Mouse (Mus musculus) liver, embryonic 13.5 days (tissue): Measurements from ENCODE around the gene C1qtnf5. TPM values are rescaled to one million over a fixed set of nuclear protein-coding genes. Genes with fewer than 3 reads are reported as not detected.

Experiments used
- ATAC-seq: fragments of 200-750 bp; cut with Nextera tagmentation; 2 replicates; pipeline ENCODE4 v1.8.0; 2017; ENCODE audit warnings: low read depth, mild to moderate bottlenecking, moderate number of reproducible peaks, moderate library complexity
- DNase-seq: peaks from one replicate; pipeline ENCODE4 v3.0.0; 2022
- H3K27ac ChIP-seq: fragments of 300-500 bp; sonication (generic); 2 replicates; pipeline ENCODE4 v1.5.1; 2015; ENCODE audit warnings: moderate library complexity, mild to moderate bottlenecking, inconsistent platforms
- H3K27me3 ChIP-seq: fragments of 300-500 bp; sonication (generic); 2 replicates; pipeline ENCODE4 v1.6.1; 2015; ENCODE audit warnings: mild to moderate bottlenecking, inconsistent platforms
- H3K36me3 ChIP-seq: fragments of 300-500 bp; sonication (generic); 2 replicates; pipeline ENCODE4 v1.6.1; 2015; ENCODE audit warnings: mild to moderate bottlenecking, inconsistent platforms
- H3K4me1 ChIP-seq: fragments of 300-500 bp; sonication (generic); replicated peaks from 2 replicates; pipeline ENCODE4 v1.6.1; 2015; ENCODE audit warnings: inconsistent platforms
- H3K4me2 ChIP-seq: fragments of 300-500 bp; sonication (generic); 2 replicates; pipeline ENCODE4 v1.6.1; 2015; ENCODE audit warnings: inconsistent platforms, mild to moderate bottlenecking, moderate library complexity
- H3K4me3 ChIP-seq: fragments of 300-500 bp; sonication (generic); replicated peaks from 2 replicates; pipeline ENCODE4 v1.5.1; 2015; ENCODE audit warnings: mild to moderate bottlenecking, inconsistent platforms
- H3K9ac ChIP-seq: fragments of 300-500 bp; sonication (generic); 2 replicates; pipeline ENCODE4 v1.6.1; 2015; ENCODE audit warnings: mild to moderate bottlenecking, inconsistent platforms
- H3K9me3 ChIP-seq: fragments of 300-500 bp; sonication (generic); replicated peaks from 2 replicates; pipeline ENCODE4 v1.6.1; 2016; ENCODE audit warnings: inconsistent platforms
- WGBS: fragments of 180-500 bp; shearing (Covaris S2); methylation state at CpG from one replicate; pipeline ENCODE4 v1.1.7; 2015; ENCODE audit not compliant: insufficient replicate concordance; 5-methylcytosine and 5-hydroxymethylcytosine counted together
- polyA plus RNA-seq: library from polyadenylated mRNA; unstranded; fragments of >200 nt; fragmentation: Nextera tagmentation; extraction: Ambion mirVana; gene quantifications from 2 replicates; pipeline ENCODE4 v1.2.1, GENCODE M21; 2015

C1qtnf5 gene
- polyA plus RNA-seq, 1 experiment from 2014 or later: 0.20 TPM

GRCm38 (mm10) chr9:44125026-44125425 is 18.0 kb downstream of the C1qtnf5 start:
- H3K4me3 ChIP-seq: no peak overlapping the region
- H3K36me3 ChIP-seq: no peaks in the 10 kb centered on the region
- peaks cover 24% of the 10 kb centered on the region for H3K27me3 ChIP-seq
- no peaks in the 10 kb centered on the region for H3K9me3 ChIP-seq
- H3K27ac ChIP-seq: no peak overlapping the region
- no peak for ATAC-seq
- H3K9ac ChIP-seq: no peak overlapping the region
- DNase-seq: no peak
- peaks cover 14% of the 10 kb centered on the region for H3K4me1 ChIP-seq
- no peak overlapping the region for H3K4me2 ChIP-seq
- WGBS: 64% methylated on average over 5 of the region's 5 CpGs

GRCm38 (mm10) chr9:44125546-44126428 is 18.7 kb downstream of the C1qtnf5 start:
- Histone ChIP-seq H3K4me1 (peaks cover 21% of the 10 kb centered on the region), H3K4me2 (peak overlapping the region; percentile 43), H3K4me3 (no peak overlapping the region), H3K27me3 (peaks cover 31% of the 10 kb centered on the region), H3K9ac (no peak overlapping the region), H3K9me3 (no peaks in the 10 kb centered on the region), H3K27ac (no peak overlapping the region), H3K36me3 (no peaks in the 10 kb centered on the region)
- ATAC-seq (no peak), DNase-seq (no peak)
- WGBS: 30% methylated on average over 18 of the region's 18 CpGs

GRCm38 (mm10) chr9:44126746-44127145 is 19.7 kb downstream of the C1qtnf5 start:
- Histone ChIP-seq H3K4me2 (no peak overlapping the region), H3K27ac (no peak overlapping the region)
- WGBS: 56% methylated on average over 3 of the region's 3 CpGs

GRCm38 (mm10) chr9:44127351-44127801 is 20.3 kb downstream of the C1qtnf5 start:
- no peak overlapping the region for H3K4me3 ChIP-seq
- no peak overlapping the region for H3K27ac ChIP-seq
- H3K4me2 ChIP-seq: no peak overlapping the region
- no peak overlapping the region for H3K9ac ChIP-seq
- DNase-seq (no peak), ATAC-seq (no peak)
- whole genome bisulfite sequencing: 58% methylated on average over 3 of the region's 3 CpGs
- peaks cover 47% of the 10 kb centered on the region for H3K27me3 ChIP-seq
- no peaks in the 10 kb centered on the region for H3K36me3 ChIP-seq
- peaks cover 28% of the 10 kb centered on the region for H3K4me1 ChIP-seq
- no peaks in the 10 kb centered on the region for H3K9me3 ChIP-seq

More at GRCm38 (mm10) chr9:44126746-44127145, 19.7 kb downstream of the C1qtnf5 start:
- H3K9ac ChIP-seq: no peak overlapping the region
- H3K27me3 ChIP-seq: peaks cover 41% of the 10 kb centered on the region
- ATAC-seq (no peak), DNase-seq (no peak)
- peaks cover 28% of the 10 kb centered on the region for H3K4me1 ChIP-seq
- H3K9me3 ChIP-seq: no peaks in the 10 kb centered on the region
- H3K4me3 ChIP-seq: no peak overlapping the region
- H3K36me3 ChIP-seq: no peaks in the 10 kb centered on the region

- Histone ChIP-seq H3K4me1 (peaks cover 37% of the 10 kb centered on the region), H3K9ac (peak overlapping the region; percentile 51), H3K36me3 (no peaks in the 10 kb centered on the region), H3K4me2 (peak overlapping the region; percentile 64), H3K9me3 (no peaks in the 10 kb centered on the region), H3K4me3 (peak overlapping the region; percentile 35), H3K27me3 (peaks cover 70% of the 10 kb centered on the region), H3K27ac (peak overlapping the region; percentile 31)
- WGBS: 9% methylated on average over 9 of the region's 9 CpGs
- no peak for DNase-seq
- ATAC-seq: peak; percentile 29
These were observed 22.6 kb downstream of the C1qtnf5 start for GRCm38 (mm10) chr9:44129633-44130032.

- Histone ChIP-seq H3K4me1 (peaks cover 41% of the 10 kb centered on the region), H3K4me2 (peak overlapping the region; percentile 64), H3K27ac (peak overlapping the region; percentile 66), H3K9ac (peak overlapping the region; percentile 51), H3K27me3 (peaks cover 74% of the 10 kb centered on the region), H3K4me3 (peak overlapping the region; percentile 35), H3K36me3 (no peaks in the 10 kb centered on the region), H3K9me3 (no peaks in the 10 kb centered on the region)
- WGBS: under 1% methylated on average over 27 of the region's 27 CpGs
- ATAC-seq: peak; percentile 47
- DNase-seq: no peak
These were observed 23.0 kb downstream of the C1qtnf5 start for GRCm38 (mm10) chr9:44130034-44130433.

GRCm38 (mm10) chr9:44130581-44131275 is 23.7 kb downstream of the C1qtnf5 start:
- ATAC-seq: no peak
- no peak overlapping the region for H3K9ac ChIP-seq
- H3K27me3 ChIP-seq: peaks cover 81% of the 10 kb centered on the region

GRCm38 (mm10) chr9:44131276-44131590 is 24.2 kb downstream of the C1qtnf5 start:
- WGBS: 25% methylated on average over 7 of the region's 7 CpGs
- Histone ChIP-seq H3K27me3 (peaks cover 86% of the 10 kb centered on the region), H3K9ac (no peak overlapping the region)

More at GRCm38 (mm10) chr9:44130581-44131275, 23.7 kb downstream of the C1qtnf5 start:
- peak overlapping the region; percentile 64 for H3K4me2 ChIP-seq
- WGBS: 14% methylated on average over 19 of the region's 19 CpGs
- DNase-seq: no peak
- H3K36me3 ChIP-seq: no peaks in the 10 kb centered on the region
- H3K9me3 ChIP-seq: no peaks in the 10 kb centered on the region
- H3K4me1 ChIP-seq: peaks cover 46% of the 10 kb centered on the region
- H3K27ac ChIP-seq: peak overlapping the region; percentile 66
- H3K4me3 ChIP-seq: peak overlapping the region; percentile 35

GRCm38 (mm10) chr9:44132200-44132599 is 25.2 kb downstream of the C1qtnf5 start:
- no peaks in the 10 kb centered on the region for H3K9me3 ChIP-seq
- H3K27ac ChIP-seq: no peak overlapping the region
- ATAC-seq: no peak
- peaks cover 92% of the 10 kb centered on the region for H3K27me3 ChIP-seq
- no peak for DNase-seq
- 45% methylated on average over 5 of the region's 5 CpGs for WGBS
- no peak overlapping the region for H3K9ac ChIP-seq
- H3K4me2 ChIP-seq: no peak overlapping the region
- H3K4me1 ChIP-seq: peaks cover 47% of the 10 kb centered on the region
- no peaks in the 10 kb centered on the region for H3K36me3 ChIP-seq
- H3K4me3 ChIP-seq: no peak overlapping the region

More at GRCm38 (mm10) chr9:44131276-44131590, 24.2 kb downstream of the C1qtnf5 start:
- ATAC-seq: no peak
- no peak overlapping the region for H3K4me2 ChIP-seq
- DNase-seq: no peak
- H3K4me3 ChIP-seq: no peak overlapping the region
- no peaks in the 10 kb centered on the region for H3K36me3 ChIP-seq
- H3K4me1 ChIP-seq: peaks cover 47% of the 10 kb centered on the region
- H3K9me3 ChIP-seq: no peaks in the 10 kb centered on the region
- H3K27ac ChIP-seq: no peak overlapping the region

- ATAC-seq (no peak), DNase-seq (no peak)
- no peaks in the 10 kb centered on the region for H3K9me3 ChIP-seq
- peaks cover 47% of the 10 kb centered on the region for H3K4me1 ChIP-seq
- peaks cover 86% of the 10 kb centered on the region for H3K27me3 ChIP-seq
- peak overlapping the region; percentile 69 for H3K4me2 ChIP-seq
- WGBS: 21% methylated on average over 2 of the region's 2 CpGs
- no peak overlapping the region for H3K9ac ChIP-seq
- H3K27ac ChIP-seq: no peak overlapping the region
- H3K4me3 ChIP-seq: peak overlapping the region; percentile 57; the same call in 1 of the 2 replicates
- H3K36me3 ChIP-seq: no peaks in the 10 kb centered on the region
These were observed 26.2 kb downstream of the C1qtnf5 start for GRCm38 (mm10) chr9:44133287-44133686.

- H3K4me1 ChIP-seq: peaks cover 47% of the 10 kb centered on the region
- H3K27me3 ChIP-seq: peaks cover 80% of the 10 kb centered on the region
- DNase-seq (no peak), ATAC-seq (no peak)
- 0 out of 2 replicates have a peak, but pooled peaks cover 3% of the 10 kb centered on the region for H3K36me3 ChIP-seq
- peak within 1 kb of the TSS; percentile 69 for H3K4me2 ChIP-seq
- WGBS: 2% methylated on average over 41 of the region's 55 CpGs
- no peaks in the 10 kb centered on the region for H3K9me3 ChIP-seq
- H3K9ac ChIP-seq: peak within 1 kb of the TSS; percentile 27
- H3K4me3 ChIP-seq: peak within 1 kb of the TSS; percentile 57
- H3K27ac ChIP-seq: no peak within 1 kb of the TSS
These were observed 27.2 kb downstream of the C1qtnf5 start, which contains the start of gene Mcam for GRCm38 (mm10) chr9:44134101-44134850. TSS of gene Mcam (plus strand) at chr9:44134469.
